Mouse (Mus musculus) thymus, postnatal 0 days (tissue): ENCODE data around the gene Srek1ip1. TPM values are rescaled to one million over a fixed set of nuclear protein-coding genes. Genes with fewer than 3 reads are reported as not detected.

Experiments used
- DNase-seq: peaks from one replicate; pipeline ENCODE4 v3.0.0-alpha.2; 2015; ENCODE audit warnings: low spot score
- polyA plus RNA-seq: library from polyadenylated mRNA; unstranded; fragments of >200 nt; fragmentation: Nextera tagmentation; extraction: Ambion mirVana; gene quantifications from 2 replicates; pipeline ENCODE4 v1.2.1, GENCODE M21; 2015

Gene Srek1ip1
- polyA plus RNA-seq, result 24.6 and 24.9 TPM in 2 replicates

- no peak for DNase-seq
These were observed at the start of gene Srek1ip1 for GRCm38 (mm10) chr13:104792184-104792583. Gene Srek1ip1, plus strand, starts transcription at chr13:104792484.

GRCm38 (mm10) chr13:104742866-104743265, 49.4 kb upstream of the Srek1ip1 start:
- no peak for DNase-seq

- DNase-seq, result no peak
These were observed 45.3 kb upstream of the Srek1ip1 start for GRCm38 (mm10) chr13:104747032-104747431.

GRCm38 (mm10) chr13:104759381-104759780, 32.9 kb upstream of the Srek1ip1 start:
- no peak for DNase-seq

GRCm38 (mm10) chr13:104762401-104762800, 29.9 kb upstream of the Srek1ip1 start:
- DNase-seq, result no peak

- no peak for DNase-seq
These were observed 29.1 kb upstream of the Srek1ip1 start for GRCm38 (mm10) chr13:104763193-104763592.

GRCm38 (mm10) chr13:104779104-104779670, 13.1 kb upstream of the Srek1ip1 start:
- peak; percentile 28 for DNase-seq

GRCm38 (mm10) chr13:104787260-104787659, 5.0 kb upstream of the Srek1ip1 start:
- DNase-seq, result no peak

- peak; percentile 61 for DNase-seq
These were observed 2.6 kb upstream of the Srek1ip1 start for GRCm38 (mm10) chr13:104789663-104790062.

- no peak for DNase-seq
These were observed 2.1 kb downstream of the Srek1ip1 start for GRCm38 (mm10) chr13:104794421-104794820.

GRCm38 (mm10) chr13:104799067-104799466, 6.8 kb downstream of the Srek1ip1 start:
- no peak for DNase-seq

GRCm38 (mm10) chr13:104799566-104800182, 7.4 kb downstream of the Srek1ip1 start:
- no peak for DNase-seq

GRCm38 (mm10) chr13:104805681-104806080, 13.4 kb downstream of the Srek1ip1 start:
- DNase-seq, result peak; percentile 71

- DNase-seq, result peak; percentile 65
These were observed 24.0 kb downstream of the Srek1ip1 start for GRCm38 (mm10) chr13:104816270-104816634.

- peak; percentile 89 for DNase-seq
These were observed 24.6 kb downstream of the Srek1ip1 start, which contains the start of gene Cwc27 for GRCm38 (mm10) chr13:104816635-104817571. Gene Cwc27, minus strand, starts transcription at chr13:104817142.

GRCm38 (mm10) chr13:104817696-104818095, 25.4 kb downstream of the Srek1ip1 start:
- DNase-seq, result no peak

GRCm38 (mm10) chr13:104821192-104821591, 28.9 kb downstream of the Srek1ip1 start:
- no peak for DNase-seq

- no peak for DNase-seq
These were observed 29.6 kb downstream of the Srek1ip1 start for GRCm38 (mm10) chr13:104821908-104822307.

GRCm38 (mm10) chr13:104822411-104822838, 30.1 kb downstream of the Srek1ip1 start:
- no peak for DNase-seq

GRCm38 (mm10) chr13:104825470-104825869, 33.2 kb downstream of the Srek1ip1 start:
- DNase-seq, result no peak

GRCm38 (mm10) chr13:104832811-104833210, 40.5 kb downstream of the Srek1ip1 start:
- DNase-seq, result no peak

- DNase-seq, result no peak
These were observed 45.3 kb downstream of the Srek1ip1 start for GRCm38 (mm10) chr13:104837628-104838027.
